Mouse (Mus musculus) stomach, embryonic 15.5 days (tissue): ENCODE measurements around the gene Il1rap. TPM values are rescaled to one million over a fixed set of nuclear protein-coding genes. Genes with fewer than 3 reads are reported as not detected.

ENCODE experiments used
- ATAC-seq: fragments of 200-750 bp; cut with Nextera tagmentation; 2 replicates; pipeline ENCODE4 v1.8.0; 2017; ENCODE audit warnings: low read depth, moderate number of reproducible peaks, moderate TSS enrichment; ENCODE audit not compliant: insufficient read depth, low FRiP score
- H3K27ac ChIP-seq: fragments of 300-500 bp; sonication (generic); 2 replicates; pipeline ENCODE4 v1.5.1; 2015; ENCODE audit warnings: mild to moderate bottlenecking, inconsistent platforms
- H3K27me3 ChIP-seq: fragments of 300-500 bp; sonication (generic); replicated peaks from 2 replicates; pipeline ENCODE4 v1.6.1; 2015; ENCODE audit warnings: inconsistent platforms
- H3K36me3 ChIP-seq: fragments of 300-500 bp; sonication (generic); 2 replicates; pipeline ENCODE4 v1.6.1; 2015; ENCODE audit warnings: inconsistent platforms
- H3K4me1 ChIP-seq: fragments of 300-500 bp; sonication (generic); 2 replicates; pipeline ENCODE4 v1.6.1; 2015; ENCODE audit warnings: inconsistent platforms
- H3K4me2 ChIP-seq: fragments of 300-500 bp; sonication (generic); 2 replicates; pipeline ENCODE4 v1.6.1; 2015; ENCODE audit warnings: mild to moderate bottlenecking, inconsistent platforms
- H3K4me3 ChIP-seq: fragments of 300-500 bp; sonication (generic); replicated peaks from 2 replicates; pipeline ENCODE4 v1.5.1; 2015; ENCODE audit warnings: inconsistent platforms
- H3K9ac ChIP-seq: fragments of 300-500 bp; sonication (generic); 2 replicates; pipeline ENCODE4 v1.6.1; 2015; ENCODE audit warnings: inconsistent platforms
- H3K9me3 ChIP-seq: fragments of 300-500 bp; sonication (generic); 2 replicates; pipeline ENCODE4 v1.6.1; 2016; ENCODE audit warnings: inconsistent platforms
- WGBS: fragments of 180-500 bp; shearing (Covaris S2); methylation state at CpG from one replicate; pipeline ENCODE4 v1.1.7; 2015; 5-methylcytosine and 5-hydroxymethylcytosine counted together
- polyA plus RNA-seq: library from polyadenylated mRNA; unstranded; fragments of >200 nt; fragmentation: Nextera tagmentation; extraction: Ambion mirVana; gene quantifications from 2 replicates; pipeline ENCODE4 v1.2.1, GENCODE M21; 2015

Gene Il1rap
- polyA plus RNA-seq, 1 experiment from 2014 or later = 6.9 TPM

- 77% methylated on average over 8 of the region's 8 CpGs for WGBS
- H3K9ac ChIP-seq = no peak overlapping the region
- no peaks in the 10 kb centered on the region for H3K27me3 ChIP-seq
These were observed 119.1 kb downstream of the Il1rap start for GRCm38 (mm10) chr16:26700440-26701103.

GRCm38 (mm10) chr16:26705658-26706371, 124.3 kb downstream of the Il1rap start:
- Histone ChIP-seq H3K9me3 (no peaks in the 10 kb centered on the region), H3K4me1 (no peaks in the 10 kb centered on the region), H3K9ac (no peak overlapping the region), H3K27ac (no peak overlapping the region), H3K4me3 (no peak overlapping the region), H3K4me2 (no peak overlapping the region), H3K27me3 (no peaks in the 10 kb centered on the region), H3K36me3 (no peaks in the 10 kb centered on the region)
- 69% methylated on average over 6 of the region's 6 CpGs for WGBS
- ATAC-seq = no peak

More at GRCm38 (mm10) chr16:26700440-26701103, 119.1 kb downstream of the Il1rap start:
- no peaks in the 10 kb centered on the region for H3K4me1 ChIP-seq
- H3K36me3 ChIP-seq = no peaks in the 10 kb centered on the region
- no peaks in the 10 kb centered on the region for H3K9me3 ChIP-seq
- H3K4me3 ChIP-seq = no peak overlapping the region
- no peak overlapping the region for H3K4me2 ChIP-seq
- H3K27ac ChIP-seq = no peak overlapping the region
- no peak for ATAC-seq

GRCm38 (mm10) chr16:26706503-26706902, 125.0 kb downstream of the Il1rap start:
- Histone ChIP-seq H3K4me2 (no peak overlapping the region), H3K27ac (no peak overlapping the region), H3K9me3 (no peaks in the 10 kb centered on the region), H3K4me1 (no peaks in the 10 kb centered on the region), H3K27me3 (no peaks in the 10 kb centered on the region), H3K4me3 (no peak overlapping the region), H3K36me3 (no peaks in the 10 kb centered on the region), H3K9ac (no peak overlapping the region)
- WGBS = 67% methylated on average over 2 of the region's 2 CpGs
- no peak for ATAC-seq

- Histone ChIP-seq H3K36me3 (no peaks in the 10 kb centered on the region), H3K9me3 (no peaks in the 10 kb centered on the region), H3K27ac (no peak overlapping the region), H3K9ac (no peak overlapping the region), H3K4me2 (no peak overlapping the region), H3K27me3 (no peaks in the 10 kb centered on the region), H3K4me3 (no peak overlapping the region), H3K4me1 (no peaks in the 10 kb centered on the region)
- WGBS = 94% methylated on average over 3 of the region's 3 CpGs
- ATAC-seq = no peak
These were observed 129.4 kb downstream of the Il1rap start for GRCm38 (mm10) chr16:26710922-26711321.

GRCm38 (mm10) chr16:26713538-26714316, 132.2 kb downstream of the Il1rap start:
- H3K36me3 ChIP-seq = no peaks in the 10 kb centered on the region
- WGBS = 83% methylated on average over 5 of the region's 5 CpGs
- no peaks in the 10 kb centered on the region for H3K9me3 ChIP-seq
- no peaks in the 10 kb centered on the region for H3K27me3 ChIP-seq
- H3K27ac ChIP-seq = no peak overlapping the region
- no peak for ATAC-seq
- no peak overlapping the region for H3K4me3 ChIP-seq
- H3K9ac ChIP-seq = no peak overlapping the region
- no peak overlapping the region for H3K4me2 ChIP-seq
- no peaks in the 10 kb centered on the region for H3K4me1 ChIP-seq

GRCm38 (mm10) chr16:26722464-26722863, 141.0 kb downstream of the Il1rap start:
- no peaks in the 10 kb centered on the region for H3K4me1 ChIP-seq
- WGBS = 74% methylated on average over 11 of the region's 11 CpGs
- no peaks in the 10 kb centered on the region for H3K27me3 ChIP-seq
- H3K27ac ChIP-seq = no peak overlapping the region
- H3K4me3 ChIP-seq = no peak overlapping the region
- H3K36me3 ChIP-seq = no peaks in the 10 kb centered on the region
- no peak for ATAC-seq
- no peak overlapping the region for H3K4me2 ChIP-seq
- no peak overlapping the region for H3K9ac ChIP-seq
- no peaks in the 10 kb centered on the region for H3K9me3 ChIP-seq

GRCm38 (mm10) chr16:26723952-26724747, 142.6 kb downstream of the Il1rap start:
- H3K27me3 ChIP-seq = no peaks in the 10 kb centered on the region
- H3K9ac ChIP-seq = no peak overlapping the region
- H3K4me2 ChIP-seq = no peak overlapping the region
- H3K4me3 ChIP-seq = no peak overlapping the region
- WGBS = 56% methylated on average over 5 of the region's 5 CpGs
- no peak overlapping the region for H3K27ac ChIP-seq
- no peak for ATAC-seq
- no peaks in the 10 kb centered on the region for H3K4me1 ChIP-seq
- H3K36me3 ChIP-seq = no peaks in the 10 kb centered on the region
- no peaks in the 10 kb centered on the region for H3K9me3 ChIP-seq

- Histone ChIP-seq H3K4me3 (no peak overlapping the region), H3K27ac (no peak overlapping the region), H3K27me3 (no peaks in the 10 kb centered on the region), H3K9ac (no peak overlapping the region), H3K4me2 (no peak overlapping the region), H3K4me1 (no peaks in the 10 kb centered on the region), H3K9me3 (no peaks in the 10 kb centered on the region), H3K36me3 (no peaks in the 10 kb centered on the region)
- no peak for ATAC-seq
- 65% methylated on average over 3 of the region's 3 CpGs for WGBS
These were observed 146.6 kb downstream of the Il1rap start for GRCm38 (mm10) chr16:26728139-26728538.

GRCm38 (mm10) chr16:26730941-26731340, 149.4 kb downstream of the Il1rap start:
- Histone ChIP-seq H3K4me2 (no peak overlapping the region), H3K27ac (no peak overlapping the region), H3K9ac (no peak overlapping the region), H3K27me3 (no peaks in the 10 kb centered on the region), H3K4me3 (no peak overlapping the region), H3K4me1 (no peaks in the 10 kb centered on the region), H3K9me3 (no peaks in the 10 kb centered on the region), H3K36me3 (no peaks in the 10 kb centered on the region)
- ATAC-seq = no peak
- WGBS = 57% methylated on average over 1 of the region's 1 CpGs

- Histone ChIP-seq H3K4me3 (no peak overlapping the region), H3K9me3 (no peaks in the 10 kb centered on the region), H3K4me1 (no peaks in the 10 kb centered on the region), H3K4me2 (no peak overlapping the region), H3K9ac (no peak overlapping the region), H3K36me3 (no peaks in the 10 kb centered on the region), H3K27me3 (no peaks in the 10 kb centered on the region), H3K27ac (no peak overlapping the region)
- no peak for ATAC-seq
- WGBS = 76% methylated on average over 3 of the region's 3 CpGs
These were observed 151.1 kb downstream of the Il1rap start for GRCm38 (mm10) chr16:26732566-26732965.

GRCm38 (mm10) chr16:26755381-26756155, 174.1 kb downstream of the Il1rap start:
- no peak for ATAC-seq
- Histone ChIP-seq H3K9ac (no peak overlapping the region), H3K4me1 (no peaks in the 10 kb centered on the region), H3K36me3 (no peaks in the 10 kb centered on the region), H3K4me3 (no peak overlapping the region), H3K27me3 (no peaks in the 10 kb centered on the region), H3K4me2 (no peak overlapping the region), H3K9me3 (no peaks in the 10 kb centered on the region), H3K27ac (no peak overlapping the region)
- 82% methylated on average over 5 of the region's 5 CpGs for WGBS
